Mouse (Mus musculus) CH12.LX (cell line): Measurements from ENCODE around the gene Ank3.

Source experiments
- CTCF ChIP-seq, 2 experiments: IDR thresholded peaks in 1 of 2; conservative IDR thresholded peaks in 1 of 2; 2 replicates each; pipeline ENCODE4 v1.5.1; 2011 to 2012; ENCODE audit warnings: low read depth in 2 of 2, low read length in 2 of 2, improper control_type of control experiment in 1 of 2, inconsistent platforms in 1 of 2, mild to moderate bottlenecking in 1 of 2, moderate library complexity in 1 of 2
- JUND ChIP-seq: conservative IDR thresholded peaks from 2 replicates; pipeline ENCODE4 v1.6.1; 2011; ENCODE audit warnings: low read depth, low read length, improper control_type of control experiment
- MEF2A ChIP-seq: IDR thresholded peaks from 2 replicates; pipeline ENCODE4 v1.6.1; 2014; ENCODE audit warnings: low read depth, mild to moderate bottlenecking, inconsistent platforms, low read length, improper control_type of control experiment, borderline replicate concordance
- NRF1 ChIP-seq: IDR thresholded peaks from 2 replicates; pipeline ENCODE4 v1.6.1; 2014; ENCODE audit warnings: low read depth, mild to moderate bottlenecking, inconsistent platforms, low read length, improper control_type of control experiment, moderate library complexity
- RCOR1 ChIP-seq: conservative IDR thresholded peaks from 2 replicates; pipeline ENCODE4 v1.6.1; 2012; ENCODE audit warnings: low read depth, mild to moderate bottlenecking, inconsistent platforms, low read length, improper control_type of control experiment
- TCF12 ChIP-seq: IDR thresholded peaks from 2 replicates; pipeline ENCODE4 v1.6.1; 2014; ENCODE audit warnings: low read depth, mild to moderate bottlenecking, inconsistent platforms, low read length, improper control_type of control experiment
- ZMIZ1 ChIP-seq: IDR thresholded peaks from 2 replicates; pipeline ENCODE4 v1.6.1; 2012; ENCODE audit warnings: low read depth, mild to moderate bottlenecking, inconsistent platforms, low read length, improper control_type of control experiment

GRCm38 (mm10) chr10:69785692-69786091 is 387.1 kb downstream of the Ank3 start:
- TF ChIP-seq NRF1 (no peak), MEF2A (no peak), RCOR1 (no peak), JUND (no peak), TCF12 (no peak), ZMIZ1 (no peak), CTCF (conservative IDR thresholded peaks at IDR 0.05 in 1 of 2, IDR thresholded peaks at IDR 0.05 in 1 of 2; ENCODE audit: low read depth in 2 of 2, low read length in 2 of 2) (no peak)
